Mouse (Mus musculus) testis, adult 2 months (tissue): Measurements from ENCODE around the gene Rasgef1b.

Experiments used
- CTCF ChIP-seq: fragments of 200-500 bp; IDR thresholded peaks from 2 replicates; pipeline ENCODE4 v1.5.1; 2012; ENCODE audit warnings: low read depth, mild to moderate bottlenecking, inconsistent platforms, low read length, moderate library complexity; ENCODE audit not compliant: control insufficient read depth, insufficient read depth, insufficient replicate concordance
- POLR2A ChIP-seq: fragments of 200-500 bp; IDR thresholded peaks from 2 replicates; pipeline ENCODE4 v1.6.1; 2012; ENCODE audit warnings: low read depth, mild to moderate bottlenecking, inconsistent platforms, low read length, moderate library complexity; ENCODE audit not compliant: control insufficient read depth

DNA sequence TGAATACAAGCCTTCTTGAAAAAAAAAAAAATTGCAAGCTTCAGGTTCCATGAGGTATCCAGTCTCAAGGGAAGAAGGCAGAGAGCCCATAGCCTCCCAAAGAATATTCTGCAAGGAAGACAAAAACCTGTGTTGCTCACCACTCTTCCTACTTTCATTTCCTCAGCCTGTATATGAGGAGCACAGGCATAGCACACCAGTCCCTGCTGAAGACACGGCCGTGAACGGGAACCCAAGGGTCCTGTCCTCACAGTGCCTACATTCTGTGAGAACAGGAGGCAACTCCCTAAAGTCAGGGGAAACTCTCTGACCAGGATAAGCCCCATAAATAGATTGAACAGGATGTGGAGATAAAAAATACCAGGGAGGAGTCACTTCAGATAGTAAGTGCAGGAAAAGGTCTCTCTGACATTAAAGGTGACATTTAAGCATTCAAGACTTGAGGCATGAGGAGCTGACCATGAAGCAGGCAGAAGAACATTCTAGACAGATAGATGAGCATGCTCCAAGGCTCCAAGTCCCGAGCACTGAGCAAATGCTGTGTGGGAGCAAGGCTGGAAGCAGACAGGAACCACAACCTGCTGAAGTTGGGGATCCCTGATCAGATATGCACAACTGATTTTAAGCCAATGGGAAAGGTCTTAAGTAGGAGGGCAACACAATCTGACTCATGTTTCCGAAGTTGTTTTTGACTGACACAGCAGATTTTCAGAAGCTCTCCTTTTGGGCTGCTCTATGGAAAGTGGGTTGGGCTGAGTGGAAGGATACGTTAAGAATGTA lies 252.0 kb downstream of the Rasgef1b start:
- TF ChIP-seq CTCF (no peak), POLR2A (no peak)
